In genomic region chr3:131474526-131474925, GRCm38 (mm10) we compare ENCODE assay signal across 12 mouse cellular contexts. TPM values are rescaled to one million over a fixed set of nuclear protein-coding genes. Genes with fewer than 3 reads are reported as not detected.
DNase-seq lines count a peak whose midpoint lies in the region; ATAC-seq and TF ChIP-seq lines count a peak whose summit lies in the region.
"Had no signal": no experiment of that assay in that cellular context is flagged by ENCODE, and none has a peak within 500 bp of the region (broad histone marks: within the 10 kb centered on the region; RNA-seq: fewer than 3 reads in every experiment).

No protein-coding gene starts in this region.

- no peaks in the 10 kb centered on the region for H3K27me3 ChIP-seq in thymus, adult 2 months (ENCODE audit: control insufficient read depth, insufficient read depth, low read length)
- no peaks in the 10 kb centered on the region for H3K27me3 ChIP-seq in embryonic facial prominence, embryonic 10.5 days (replicated peaks; ENCODE audit: low read depth, poor library complexity, severe bottlenecking)
- H3K27me3 ChIP-seq: lung, embryonic 15.5 days had no signal

- WGBS in thymus, adult 2 months: 37% methylated on average over 13 of the region's 13 CpGs
- WGBS in embryonic facial prominence, embryonic 10.5 days: 78% methylated on average over 13 of the region's 13 CpGs

- TF ChIP-seq CTCF in thymus, adult 2 months (IDR thresholded peaks at IDR 0.05; ENCODE audit: borderline replicate concordance, control insufficient read depth, extremely low read depth, insufficient read depth, low read length, poor library complexity): no peak

- H3K4me3 ChIP-seq in thymus, adult 2 months (ENCODE audit: control insufficient read depth, insufficient read depth, low read length): no peak overlapping the region
- no peak overlapping the region for H3K4me3 ChIP-seq in embryonic facial prominence, embryonic 10.5 days
- H3K4me3 ChIP-seq: hindbrain, embryonic 10.5 days; lung, embryonic 15.5 days had no signal

- H3K4me1 ChIP-seq in thymus, adult 2 months (replicated peaks; ENCODE audit: control insufficient read depth, insufficient read depth, low read length): no peaks in the 10 kb centered on the region; the same call in 1 of the 2 replicates
- peaks cover 25% of the 10 kb centered on the region for H3K4me1 ChIP-seq in embryonic facial prominence, embryonic 10.5 days
- H3K4me1 ChIP-seq: lung, embryonic 15.5 days had no signal

- H3K9me3 ChIP-seq in embryonic facial prominence, embryonic 10.5 days: no peaks in the 10 kb centered on the region
- H3K9me3 ChIP-seq: hindbrain, embryonic 10.5 days; lung, embryonic 15.5 days had no signal

- no peak for ATAC-seq in cerebellum, adult (ENCODE audit: insufficient number of reproducible peaks, low FRiP score, low TSS enrichment)

- no peaks in the 10 kb centered on the region for H3K36me3 ChIP-seq in thymus, adult 2 months (ENCODE audit: control insufficient read depth, insufficient read depth, low read length)
- H3K36me3 ChIP-seq in embryonic facial prominence, embryonic 10.5 days (replicated peaks): no peaks in the 10 kb centered on the region
- H3K36me3 ChIP-seq: hindbrain, embryonic 10.5 days; lung, embryonic 15.5 days had no signal

- peak; percentile 62 for DNase-seq in adrenal gland, adult 2 months
- DNase-seq in adrenal gland, adult 18-20 months (ENCODE audit: low spot score in 2 of 2): no peak
- DNase-seq in thymus, postnatal 25 days: peak; percentile 15
- no peak for DNase-seq in thymus, adult 2 months
- DNase-seq in lung, postnatal 36 days: peak; percentile 68
- DNase-seq in ovary, postnatal 10 days (ENCODE audit: low spot score): no peak
- no peak for DNase-seq in embryonic facial prominence, embryonic 10.5 days (ENCODE audit: low spot score)
- DNase-seq: kidney, adult 2 months; right cerebral cortex, adult 18-20 months had no signal

- H3K27ac ChIP-seq in thymus, adult 2 months (ENCODE audit: control insufficient read depth, insufficient read depth, low read length): no peak overlapping the region
- H3K27ac ChIP-seq in embryonic facial prominence, embryonic 10.5 days (replicated peaks): no peak overlapping the region
- H3K27ac ChIP-seq: hindbrain, embryonic 10.5 days; lung, embryonic 15.5 days had no signal

- no peak for TF ChIP-seq POLR2A in thymus, adult 2 months (IDR thresholded peaks at IDR 0.05; ENCODE audit: control insufficient read depth, extremely low read depth, insufficient read depth, low read length, poor library complexity)

RNA-seq across cellular contexts. Expression of gene Sgms2, which starts 16.7 kb away (rescaled TPM):
- total RNA-seq in adrenal gland, adult 2 months (2021): 1 to 10 TPM; 6.3 to 9.2 TPM
- 0.54 and 0.93 TPM in 2 replicates for polyA plus RNA-seq in adrenal gland, adult 2 months (2012; rRNA removed)
- 1 to 10 TPM; 3.9 to 6.6 TPM for total RNA-seq in adrenal gland, adult 18-20 months (2021)
- 0.44 and 0.65 TPM in 2 replicates for polyA plus RNA-seq in thymus, adult 2 months (2012; rRNA removed)
- polyA plus RNA-seq in embryonic facial prominence, embryonic 10.5 days (2016; fragmentation: Nextera tagmentation; extraction: Ambion mirVana): 0.77 and 1.2 TPM in 2 replicates

Comparison
In these comparisons a context has a peak if more than half of its experiments do, and no peak if none do; other contexts are left out.
1. DNase-seq: peak in adrenal gland, adult 2 months (single experiment), thymus, postnatal 25 days (single experiment) and lung, postnatal 36 days (single experiment); none in adrenal gland, adult 18-20 months (0 of 2), thymus, adult 2 months (single experiment), ovary, postnatal 10 days (single experiment) and embryonic facial prominence, embryonic 10.5 days (single experiment).